Mouse (Mus musculus) liver, embryonic 14 days (tissue): ENCODE measurements around the gene Mocs2. TPM values are rescaled to one million over a fixed set of nuclear protein-coding genes. Genes with fewer than 3 reads are reported as not detected.

ENCODE experiments used
- polyA plus RNA-seq: library from polyadenylated mRNA; depleted of rRNA; stranded (reverse); fragments of >200 nt; gene quantifications from 2 replicates; pipeline ENCODE4 v1.2.3, GENCODE M21; 2012; rRNA removed

The Mocs2 gene
- polyA plus RNA-seq, result 32.4 and 35.3 TPM in 2 replicates

DNA sequence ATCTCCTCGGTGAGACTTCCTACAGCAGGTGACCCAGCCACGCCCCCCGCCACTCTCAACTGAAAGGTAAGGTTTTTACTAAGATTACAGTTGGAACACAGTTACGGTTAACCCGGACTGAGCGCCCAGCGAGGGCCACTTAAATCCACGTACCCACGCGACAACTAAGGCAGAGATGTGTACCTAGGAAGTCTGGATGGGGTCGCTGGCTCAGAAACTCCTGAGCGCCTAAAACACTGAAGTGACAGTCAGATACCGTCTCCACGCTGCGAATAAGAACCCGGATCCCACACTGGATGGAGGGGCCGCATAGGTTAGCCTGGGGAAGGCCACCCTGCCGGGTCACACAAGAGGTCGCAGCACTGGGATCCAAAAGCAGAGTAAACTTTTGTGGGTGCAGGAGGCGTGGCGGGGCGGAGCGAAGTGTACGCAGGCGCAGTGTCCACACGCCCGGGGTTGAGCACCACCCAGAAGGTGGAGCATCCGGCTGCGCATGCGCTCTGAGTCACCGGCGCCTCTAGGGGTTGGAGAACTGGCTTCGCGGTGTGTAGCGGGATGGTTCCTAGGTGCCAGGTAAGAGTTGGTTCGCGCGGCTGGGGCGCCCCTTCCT lies at the start of gene Mocs2:
Gene Mocs2 (plus strand): TSS at position 486 of the 610 bp plus-strand sequence.

Other genes starting within 250 kb of the Mocs2 start
- gene Itga2, start 113.9 kb downstream of the Mocs2 start, polyA plus RNA-seq, result 0.44 and 0.50 TPM in 2 replicates